Mouse (Mus musculus): Measurements from ENCODE around the gene Lactbl1. TPM values are rescaled to one million over a fixed set of nuclear protein-coding genes. Genes with fewer than 3 reads are reported as not detected.

The Lactbl1 gene
- total RNA-seq, 4 experiments from 2014 or later, result not detected

DNA sequence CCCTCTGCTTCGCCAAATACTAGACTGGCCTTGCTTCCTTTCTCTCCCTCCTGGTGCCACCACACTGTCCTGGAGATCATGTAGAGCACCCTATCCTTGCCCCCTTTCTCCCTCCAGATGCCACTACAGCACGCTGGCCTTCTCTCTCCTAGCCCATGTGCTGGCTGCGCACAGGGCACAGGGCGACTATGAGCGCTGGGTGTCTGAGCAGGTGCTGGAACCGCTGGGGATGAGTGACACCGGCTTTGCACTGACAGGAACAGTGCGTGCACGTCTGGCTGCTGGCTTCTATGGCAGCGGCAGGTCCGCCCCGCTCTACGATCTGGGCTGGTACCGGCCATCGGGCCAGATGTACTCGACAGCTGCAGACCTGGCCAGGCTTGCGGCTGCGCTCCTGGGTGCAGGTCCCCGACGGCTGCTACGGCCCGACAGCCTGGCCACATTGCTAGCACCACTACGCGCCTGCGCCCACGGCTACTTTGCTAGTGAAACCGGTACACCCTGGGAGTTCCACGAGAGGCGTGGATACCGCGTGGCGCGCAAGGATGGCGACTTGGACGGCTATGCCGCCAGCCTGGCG, 14.7 kb downstream of the Lactbl1 start:
- DNase-seq, result no peak

DNA sequence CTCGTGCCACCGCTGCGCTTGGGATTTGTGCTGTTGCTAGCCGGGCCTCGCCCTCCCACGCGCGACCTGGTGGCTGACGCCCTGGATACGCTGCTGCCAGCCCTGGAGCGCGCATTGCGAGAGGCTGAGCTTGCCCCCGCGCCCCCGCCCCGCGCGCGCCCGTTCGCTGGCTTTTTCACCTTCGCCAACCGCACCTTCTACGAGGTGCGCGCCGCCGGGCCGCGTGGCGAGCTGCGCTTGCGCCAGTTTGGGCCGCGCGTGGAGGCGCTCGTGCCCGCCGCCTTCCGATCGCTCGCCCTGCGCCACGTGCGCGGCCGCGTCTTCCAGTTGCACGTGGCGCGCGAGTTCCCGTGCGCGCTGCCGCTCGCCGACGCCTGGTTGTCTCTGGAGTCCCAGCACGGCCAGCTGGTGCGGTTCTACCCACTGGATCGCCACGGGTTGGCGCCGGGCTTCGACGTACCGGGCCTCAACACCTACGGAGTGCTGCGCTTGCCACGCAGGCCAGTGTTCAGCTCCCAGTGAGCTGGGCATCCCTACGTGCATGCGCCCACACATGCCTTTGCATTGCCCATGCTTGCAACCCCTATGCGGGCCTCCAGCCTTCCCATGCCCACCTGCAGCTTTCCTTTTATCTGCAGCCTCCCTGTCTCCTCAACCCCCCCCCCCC, 15.3 kb downstream of the Lactbl1 start:
- DNase-seq, result no peak

DNA sequence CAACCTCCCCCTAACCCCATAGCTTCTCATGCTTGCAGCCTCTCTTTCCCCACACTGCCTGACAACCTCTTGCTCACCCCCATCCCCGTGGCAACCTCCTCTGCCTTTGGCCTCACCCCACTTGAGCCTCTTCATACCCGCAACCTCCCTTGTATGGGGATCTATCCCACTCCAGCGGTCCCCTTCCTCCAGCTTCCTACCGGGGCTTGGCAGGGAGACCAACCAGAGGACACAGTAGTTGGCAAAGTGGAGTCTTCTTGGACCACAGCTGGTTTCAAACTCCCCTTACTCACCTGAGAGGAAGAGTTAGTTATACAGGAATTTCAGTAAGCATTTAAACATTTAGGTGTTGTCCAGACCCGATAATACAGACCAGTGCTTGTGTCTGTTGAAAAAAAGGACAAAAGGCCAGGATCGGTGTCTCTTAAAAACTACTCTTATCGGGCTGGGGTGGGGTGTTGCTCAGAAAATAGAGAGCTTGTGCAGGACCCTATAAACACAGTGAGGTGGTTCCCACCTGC, 15.9 kb downstream of the Lactbl1 start:
- no peak for DNase-seq

DNA sequence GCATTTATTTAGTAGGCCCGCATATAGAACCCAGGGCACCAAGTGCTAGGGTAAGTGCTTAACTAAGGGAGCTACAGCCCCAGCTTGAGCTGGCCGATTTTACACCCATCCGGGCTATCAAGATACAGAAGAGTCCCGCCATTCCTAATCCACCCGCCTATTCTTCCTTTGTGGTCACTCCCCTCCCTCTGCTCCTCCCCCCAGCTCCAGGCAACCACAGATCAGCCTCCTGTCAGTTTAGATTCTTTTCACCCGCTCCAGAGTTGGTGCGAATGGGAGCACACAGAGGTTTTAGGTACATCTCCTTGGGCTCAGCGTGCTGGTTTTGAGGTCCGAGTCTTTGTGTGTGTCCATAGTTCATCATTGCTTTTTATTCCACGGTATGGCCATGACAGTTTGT, 16.5 kb downstream of the Lactbl1 start:
- no peak for DNase-seq

DNA sequence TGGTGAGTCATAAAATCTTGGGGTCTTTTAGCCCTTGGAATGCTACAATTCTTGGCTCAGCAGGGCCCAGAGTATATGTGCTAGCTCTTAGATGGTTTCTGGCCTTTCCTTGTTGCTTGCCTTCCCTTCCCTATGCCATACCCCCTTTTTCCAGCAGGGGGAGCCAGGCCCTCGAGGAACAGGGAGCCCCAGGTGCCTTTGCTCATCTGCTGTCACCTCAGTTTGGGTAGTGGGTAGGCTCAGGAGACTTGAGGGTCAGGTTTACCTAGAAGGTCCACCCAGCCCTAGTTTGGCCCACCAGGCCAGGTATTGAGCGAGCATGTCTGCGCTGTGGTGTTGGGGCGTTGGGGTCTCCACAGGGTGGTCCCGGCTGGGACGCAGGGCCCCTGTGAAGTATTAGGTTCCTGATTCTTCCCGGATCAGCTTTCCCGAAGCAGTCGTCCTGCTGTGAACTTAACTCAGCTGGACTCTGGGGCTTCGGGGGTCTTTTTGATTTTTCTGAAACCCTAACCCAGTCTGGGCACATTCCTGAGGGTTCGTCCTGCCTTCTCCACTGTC, 26.6 kb downstream of the Lactbl1 start:
- DNase-seq, result peak; percentile 46

DNA sequence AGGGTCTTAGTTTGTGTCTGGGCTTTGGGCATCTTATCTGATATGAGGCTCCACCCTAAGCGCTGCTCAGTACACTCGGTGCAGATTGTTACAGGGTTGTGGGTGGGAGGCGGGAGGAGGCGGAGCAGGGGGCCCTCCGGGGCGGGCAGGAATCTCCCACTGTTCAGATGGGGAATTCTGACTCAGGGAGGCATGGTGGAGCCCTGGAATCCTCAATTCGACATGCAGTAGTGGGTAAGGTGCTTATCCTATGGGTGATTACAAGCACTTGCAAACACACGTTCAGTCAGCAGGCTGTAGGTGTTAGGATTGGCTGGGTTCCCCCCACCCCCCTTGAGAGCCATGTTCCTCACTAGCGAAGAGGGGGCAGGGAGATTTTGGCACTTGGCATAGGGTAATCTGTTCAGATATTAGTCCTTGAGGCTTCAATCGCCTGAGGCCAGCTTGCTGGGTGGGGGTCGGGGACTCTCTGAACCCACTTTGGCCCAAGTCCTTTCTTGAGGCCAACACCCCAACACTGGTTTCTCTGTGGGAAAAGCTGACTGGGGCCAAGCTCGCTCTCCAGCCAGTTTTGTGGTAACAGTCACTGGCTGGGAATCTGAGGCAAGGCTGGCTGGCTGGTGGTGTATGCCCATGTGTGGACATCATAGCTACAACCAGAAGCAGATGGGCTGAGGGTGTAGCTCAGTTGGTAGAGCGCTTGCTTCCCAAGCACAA, 27.2 kb downstream of the Lactbl1 start:
- no peak for DNase-seq

DNA sequence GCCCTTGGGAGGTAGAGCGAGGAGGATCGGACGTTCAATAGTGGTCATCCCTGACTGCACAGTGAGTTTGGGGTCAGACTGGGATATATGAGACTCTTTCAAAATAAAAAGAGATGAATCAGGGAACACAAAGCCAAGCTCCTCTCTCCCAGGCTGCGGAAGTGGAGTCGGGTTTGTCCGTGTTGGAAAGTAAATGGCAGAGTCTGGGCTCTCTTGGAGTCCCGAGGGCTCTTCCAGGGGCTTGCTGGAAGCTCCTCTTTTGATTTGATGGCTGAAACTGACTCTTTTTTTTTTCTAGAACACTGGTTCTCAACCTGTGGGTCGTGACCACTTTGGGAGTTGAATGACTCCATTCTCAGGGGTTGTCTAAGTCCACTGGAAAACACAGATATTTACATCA, 27.8 kb downstream of the Lactbl1 start:
- DNase-seq, result no peak

DNA sequence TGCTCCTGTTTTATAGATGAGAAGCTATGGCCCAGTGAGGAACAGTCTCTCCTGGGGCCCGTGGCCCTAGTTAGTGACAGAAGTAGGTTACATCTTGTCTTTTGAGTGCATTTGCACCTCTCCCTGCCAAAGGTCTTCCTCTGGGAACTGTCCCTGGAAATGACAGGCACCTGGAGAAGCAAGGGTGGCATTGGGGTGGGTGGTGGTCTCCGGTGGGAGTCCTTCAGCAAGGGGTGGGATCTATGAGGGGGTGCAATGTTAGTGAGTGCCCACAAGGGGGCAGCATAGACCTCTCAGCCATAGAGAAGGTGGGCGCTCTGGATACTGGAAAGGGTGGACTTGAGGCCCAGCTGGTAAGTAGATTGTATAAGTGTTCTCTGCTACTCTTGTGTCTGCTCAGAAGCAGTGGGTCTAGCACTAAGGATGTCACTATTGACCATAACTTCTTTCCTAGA, 29.0 kb downstream of the Lactbl1 start:
- no peak for DNase-seq

DNA sequence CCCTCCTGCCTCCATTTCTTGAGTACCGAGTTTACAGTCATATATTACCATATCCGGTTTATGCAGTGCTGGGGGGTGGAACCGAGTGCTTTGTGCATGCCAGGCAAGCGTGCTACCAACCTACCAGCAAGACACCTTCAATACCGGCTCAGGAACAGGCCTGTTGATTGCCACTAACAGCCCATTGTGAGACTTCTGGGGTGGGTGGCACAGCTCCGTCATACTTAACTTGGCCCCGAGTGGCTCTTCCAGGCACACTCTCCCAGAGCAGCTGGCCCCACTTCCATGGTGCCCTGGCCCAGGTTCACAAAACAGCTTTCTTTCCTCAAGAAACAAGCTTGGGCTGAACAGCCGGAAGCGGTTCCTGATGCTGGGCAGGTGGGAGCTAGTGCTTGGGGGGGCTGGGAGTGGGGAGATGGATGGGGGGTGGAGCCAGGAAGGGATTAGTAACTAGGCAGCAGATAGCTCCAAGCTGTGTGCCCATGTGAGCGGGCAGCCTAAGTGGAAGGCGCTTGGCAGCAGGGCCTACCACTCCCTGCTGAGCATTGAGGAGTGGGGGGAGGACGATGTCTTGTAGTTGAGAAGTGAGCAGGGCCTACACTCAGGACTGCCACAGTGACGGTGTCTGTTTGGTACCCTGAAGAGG, 29.6 kb downstream of the Lactbl1 start:
- DNase-seq, result no peak

DNA sequence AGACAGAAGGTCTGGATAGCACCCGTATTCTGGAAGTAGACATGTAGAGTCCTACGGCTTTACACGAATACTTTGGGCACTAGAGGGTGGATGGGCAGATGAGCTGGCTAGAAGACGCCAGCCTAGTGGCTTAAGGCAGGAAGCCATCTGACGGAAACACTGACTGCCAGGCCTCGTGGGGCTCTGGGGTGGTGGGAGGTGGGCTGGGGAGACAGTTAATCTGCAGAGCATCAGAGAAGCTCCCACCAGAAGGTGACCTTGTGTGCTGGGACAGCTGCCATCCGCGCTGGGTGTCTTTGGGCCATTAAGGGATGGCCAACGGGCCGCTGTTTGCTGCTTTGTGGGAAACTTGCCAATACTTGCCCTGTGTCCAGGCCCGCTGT, 30.1 kb downstream of the Lactbl1 start:
- no peak for DNase-seq

DNA sequence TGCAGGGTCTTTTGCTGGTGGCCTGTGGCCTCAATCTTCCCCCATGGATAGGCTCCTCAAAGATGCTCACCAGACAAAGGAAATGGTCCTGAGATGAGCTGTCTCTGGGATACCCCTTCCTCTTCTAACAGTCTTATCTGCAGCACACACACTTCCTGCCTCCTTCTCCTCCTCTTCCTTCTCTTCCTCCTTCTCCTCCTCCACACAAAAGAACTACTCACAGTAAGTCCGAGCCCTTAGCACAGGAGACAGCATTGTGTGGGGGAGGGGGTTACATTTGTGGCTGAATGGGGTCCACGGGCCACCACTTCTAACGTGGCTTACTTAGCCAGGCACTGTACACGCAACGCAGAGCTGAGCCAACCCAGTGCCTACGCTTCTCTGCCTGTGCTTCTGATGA, 30.6 kb downstream of the Lactbl1 start:
- no peak for DNase-seq

DNA sequence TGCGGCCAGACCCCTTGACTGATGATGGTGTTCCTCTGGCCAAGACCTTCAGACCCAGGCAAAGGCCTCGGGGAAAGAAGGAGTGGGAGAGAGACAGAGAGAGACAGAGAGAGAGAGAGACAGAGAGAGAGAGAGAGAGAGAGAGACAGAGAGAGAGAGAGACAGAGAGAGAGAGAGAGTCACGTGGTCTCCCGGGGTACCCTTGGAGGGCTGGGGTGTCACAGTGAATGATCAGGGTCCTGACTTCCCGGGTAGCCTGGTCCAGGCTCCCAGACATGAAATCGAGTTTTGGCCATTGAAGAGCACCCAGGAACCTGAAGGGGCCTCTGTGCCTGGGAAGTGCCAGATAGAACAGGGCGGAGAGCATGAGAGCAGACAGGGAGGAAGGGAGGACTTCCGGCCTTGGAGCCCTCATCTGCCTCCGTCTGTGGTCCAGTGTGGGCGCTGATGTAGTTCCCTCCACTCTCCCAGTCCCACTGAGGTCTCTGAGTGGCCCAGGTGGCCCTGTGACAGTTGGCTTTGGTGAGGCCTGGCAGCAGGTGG, 31.3 kb downstream of the Lactbl1 start:
- DNase-seq, result no peak

DNA sequence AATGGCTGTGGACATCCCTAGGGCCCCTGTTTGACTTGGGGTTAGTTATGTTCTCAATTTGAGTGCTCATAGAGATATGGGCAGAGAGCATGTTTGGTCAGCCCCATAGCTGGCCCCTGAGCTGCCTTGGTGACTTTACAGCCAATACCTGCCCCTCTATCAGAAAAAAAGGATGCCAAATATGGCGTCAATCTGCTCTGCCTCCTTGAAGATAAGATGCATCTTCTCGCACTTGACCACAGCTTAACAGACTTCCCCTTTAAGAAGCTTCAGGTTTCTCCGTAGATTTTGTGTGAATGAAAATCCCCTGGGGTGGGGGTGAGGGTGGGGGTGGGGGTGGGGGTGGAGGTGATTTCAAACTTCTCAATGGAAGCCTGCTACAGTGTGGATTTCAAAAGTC, 35.5 kb downstream of the Lactbl1 start:
- no peak for DNase-seq

DNA sequence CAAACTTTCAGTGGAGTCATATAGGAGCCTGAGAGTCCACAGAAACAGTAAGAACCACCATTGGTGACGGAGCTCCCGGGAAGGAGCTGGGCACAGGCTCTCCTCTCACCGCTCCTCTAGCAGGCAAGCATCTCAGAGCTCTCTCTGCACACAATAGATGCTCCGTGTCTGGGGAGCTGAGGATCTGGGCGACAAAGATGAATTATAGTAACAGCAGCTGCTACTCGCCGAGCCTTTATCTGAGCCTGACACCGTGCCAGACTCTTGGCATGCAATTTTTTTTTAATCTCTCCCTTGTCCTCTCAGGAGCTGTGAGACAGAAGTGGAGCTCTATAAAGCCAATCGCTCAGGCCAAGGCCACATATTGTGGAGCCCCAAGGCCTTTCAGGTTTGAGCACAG, 42.6 kb downstream of the Lactbl1 start:
- no peak for DNase-seq

DNA sequence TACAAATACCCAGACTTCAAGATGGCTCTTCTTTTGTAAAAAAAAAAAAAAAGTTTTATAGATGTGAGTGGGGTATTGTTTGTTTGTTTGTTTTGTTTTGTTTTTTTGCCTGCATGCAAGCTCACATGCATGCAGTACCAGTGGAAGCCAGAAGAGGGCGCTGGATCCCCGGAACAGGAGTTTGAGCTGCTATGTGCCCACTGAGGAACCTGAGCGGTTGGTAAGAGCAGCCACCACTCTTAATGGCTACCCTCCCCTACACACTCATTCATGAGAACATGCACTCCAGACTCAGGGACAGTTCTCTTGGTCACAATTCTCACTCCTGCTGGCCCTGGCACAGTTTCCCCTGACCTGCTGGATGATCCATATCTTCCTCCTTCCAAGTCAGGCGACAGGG, 43.6 kb downstream of the Lactbl1 start:
- no peak for DNase-seq

DNA sequence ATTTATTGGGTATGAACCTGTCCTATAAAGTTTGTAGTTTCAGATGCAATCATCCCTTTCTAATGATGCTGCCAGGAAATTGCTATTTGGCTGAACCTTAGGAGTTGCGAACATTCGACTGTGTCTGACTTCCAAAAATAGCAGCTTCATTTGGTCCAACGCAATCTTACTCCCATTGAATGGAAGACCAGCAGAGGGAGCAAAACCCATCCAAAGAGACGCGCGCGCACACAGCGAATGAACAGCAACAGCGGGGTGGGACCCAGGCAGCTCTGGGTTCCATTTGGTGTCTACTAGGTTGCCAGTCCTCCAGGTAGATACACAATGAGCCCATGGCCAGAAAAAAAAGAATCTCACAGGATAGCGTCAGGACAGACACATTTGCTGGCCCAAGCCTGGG, 45.3 kb downstream of the Lactbl1 start:
- no peak for DNase-seq

DNA sequence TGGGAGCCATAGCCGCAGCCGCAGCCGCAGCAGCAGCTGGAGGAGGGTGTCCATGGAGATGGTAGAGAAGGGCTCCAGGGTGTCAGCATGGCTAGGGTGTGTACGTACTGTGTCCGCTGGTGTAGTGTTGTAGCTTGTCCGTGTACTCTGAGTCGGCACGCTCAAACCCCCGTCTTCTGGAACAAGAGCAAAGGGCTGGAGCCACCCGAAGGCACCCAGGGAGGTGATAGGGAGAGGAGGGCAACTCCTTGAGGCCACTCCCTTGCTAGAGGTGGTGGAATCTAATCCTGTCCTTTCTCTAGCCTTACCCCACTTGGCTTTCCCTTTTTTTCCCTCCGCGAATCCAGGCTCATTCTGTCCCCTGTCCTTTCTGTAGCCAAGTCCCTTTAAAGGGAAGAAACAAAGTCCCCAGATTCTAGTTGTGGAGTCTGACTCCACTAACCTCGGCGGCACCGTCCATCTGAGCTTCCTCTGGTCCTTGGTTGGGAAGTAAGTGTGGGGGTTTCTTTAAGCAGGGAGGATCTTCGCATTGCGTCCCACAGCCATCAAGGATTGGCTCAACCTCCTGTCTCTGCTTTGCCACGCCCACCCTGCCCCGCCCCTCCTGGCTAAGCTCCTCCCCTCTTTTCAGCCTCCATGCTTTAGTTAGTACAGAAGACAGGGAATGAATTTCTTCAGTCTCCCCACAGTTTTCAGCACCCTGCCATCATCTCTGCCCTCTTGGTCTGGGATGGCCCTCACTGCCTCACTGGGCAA, 50.1 kb downstream of the Lactbl1 start:
- DNase-seq, result no peak

DNA sequence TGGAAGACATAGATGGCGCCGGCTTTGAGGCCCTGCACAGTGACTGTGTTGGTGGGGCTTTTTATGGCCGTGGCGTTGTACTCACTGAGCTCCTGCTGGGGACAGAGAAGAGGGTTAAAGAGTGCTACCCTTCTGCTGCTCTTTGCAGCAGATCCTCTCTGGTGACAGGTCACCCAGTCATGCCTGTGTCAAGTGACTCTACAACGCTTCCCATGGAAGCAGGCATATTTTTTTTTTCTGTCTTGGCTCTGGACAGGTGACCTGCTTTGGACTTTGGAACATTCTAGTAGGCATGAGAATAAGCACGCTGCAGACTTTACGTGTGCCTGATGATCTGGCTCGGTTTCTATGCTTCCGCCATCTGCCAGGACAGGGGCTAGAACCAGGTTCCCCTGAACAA, 53.0 kb downstream of the Lactbl1 start:
- DNase-seq, result no peak

DNA sequence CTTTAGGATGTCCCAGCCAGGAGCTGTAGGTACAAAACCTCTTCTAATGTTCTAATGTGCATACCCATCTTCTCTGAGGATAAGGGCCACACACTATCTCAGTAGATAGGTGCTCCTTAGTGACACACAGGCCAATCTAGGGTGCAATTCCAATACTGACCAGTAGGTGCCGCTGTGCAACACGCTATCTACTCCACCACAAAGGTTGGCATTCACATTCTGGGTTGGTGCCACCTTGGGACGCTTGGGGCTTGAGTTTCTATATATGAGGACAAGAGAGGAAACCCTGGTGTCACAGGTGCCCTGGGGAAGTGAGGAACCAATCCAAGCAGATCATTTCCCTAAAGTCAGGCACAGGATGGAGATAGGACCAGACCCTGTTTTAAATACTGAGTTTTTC, 56.1 kb downstream of the Lactbl1 start:
- peak; percentile 83 for DNase-seq

DNA sequence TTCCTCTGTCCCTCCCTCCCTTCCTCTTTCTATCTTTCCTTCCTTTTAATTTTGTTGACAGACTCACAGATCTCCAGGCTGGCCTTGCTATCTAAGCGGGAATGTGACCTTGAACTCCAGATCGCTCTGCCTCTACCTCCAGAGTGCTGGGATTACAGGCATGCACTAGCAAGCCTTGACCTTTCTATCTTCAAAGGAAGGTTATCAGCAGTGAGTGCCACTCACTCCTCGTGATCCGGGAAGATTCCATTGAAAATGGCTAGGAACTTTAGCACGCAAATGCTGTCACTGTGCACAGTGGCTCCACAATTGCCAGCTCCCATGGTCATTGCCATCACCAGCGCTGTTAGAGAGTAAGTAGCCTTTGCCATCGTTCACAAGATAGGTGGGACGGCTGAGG, 56.8 kb downstream of the Lactbl1 start:
- peak; percentile 47 for DNase-seq

DNA sequence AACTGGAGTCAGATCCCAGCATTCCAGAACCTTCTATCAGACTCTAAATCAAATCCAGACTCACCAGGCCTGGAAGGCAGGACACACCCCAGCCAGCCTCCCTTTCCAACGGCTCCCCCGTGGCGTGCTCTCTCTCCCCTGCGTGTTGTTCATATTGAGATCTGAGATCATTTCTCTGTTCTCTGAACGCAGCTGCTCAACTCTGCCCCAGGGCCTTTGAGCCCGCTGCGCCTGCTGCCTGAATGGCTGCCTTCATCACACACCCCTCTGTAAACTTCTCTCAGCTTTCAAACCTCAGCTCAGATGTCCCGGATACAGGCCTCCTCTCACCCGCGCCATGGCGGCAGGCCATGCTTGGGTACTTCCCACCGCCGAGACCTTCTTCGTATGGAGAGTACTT, 58.2 kb downstream of the Lactbl1 start:
- no peak for DNase-seq

DNA sequence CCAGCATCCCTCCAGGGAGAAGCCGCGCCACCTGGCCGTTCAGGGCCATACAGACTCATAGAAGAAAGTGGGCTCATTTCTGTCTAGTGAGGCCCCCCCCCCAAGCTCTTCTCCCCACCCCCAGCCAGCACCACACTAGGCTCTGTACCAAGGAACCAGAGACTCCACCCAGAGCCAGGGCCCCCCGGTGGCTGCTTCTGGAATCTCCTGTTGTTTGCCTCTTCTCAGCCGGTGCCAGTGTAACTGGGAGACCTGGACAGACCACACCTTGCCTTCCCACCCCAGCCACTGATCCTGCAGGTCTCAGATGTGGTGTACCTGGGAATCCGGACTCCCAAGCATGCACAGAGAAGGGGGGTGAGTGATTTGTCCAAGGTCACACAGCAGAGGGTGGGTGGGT, 62.1 kb downstream of the Lactbl1 start:
- DNase-seq, result no peak

Measured in adrenal gland, adult 8-10 months (tissue).